Mouse (Mus musculus): ENCODE results near the gene Atp6ap2. TPM values are rescaled to one million over a fixed set of nuclear protein-coding genes. Genes with fewer than 3 reads are reported as not detected.

Atp6ap2 gene
- polyA plus RNA-seq, 1 experiment = 41.4 TPM

DNA sequence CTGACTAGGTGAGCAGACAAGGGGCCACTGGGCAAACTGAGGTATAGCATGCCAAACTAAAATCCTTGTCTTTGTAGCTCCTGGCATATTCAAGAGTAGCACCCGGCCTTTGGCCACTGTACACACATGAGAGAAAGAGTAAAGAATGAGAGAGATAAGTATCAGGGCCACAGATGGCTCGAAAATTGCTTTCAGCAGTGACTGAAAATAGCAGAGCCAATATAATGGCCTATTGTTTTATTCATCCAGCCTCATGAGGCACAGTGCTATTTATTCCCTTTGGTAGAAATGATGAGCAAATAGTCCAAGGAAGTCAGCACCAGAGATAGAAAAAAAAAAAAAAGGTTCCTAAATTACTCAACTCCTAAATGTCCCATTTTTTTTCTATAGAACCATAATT is 57.4 kb downstream of the Atp6ap2 start:
- no peak for TF ChIP-seq POLR2A (IDR thresholded peaks at IDR 0.05; ENCODE audit: low read depth, low read length)
- no peak for TF ChIP-seq CTCF (conservative IDR thresholded peaks at IDR 0.05; ENCODE audit: insufficient read depth, insufficient read length, low read depth, low read length)
- WGBS = 62% methylated on average over 2 of the region's 2 CpGs
- H3K4me1 ChIP-seq (ENCODE audit: control insufficient read depth, insufficient read depth, low read length) = no peaks in the 10 kb centered on the region
- H3K27me3 ChIP-seq (replicated peaks; ENCODE audit: control insufficient read depth, insufficient read depth, low read length) = no peaks in the 10 kb centered on the region
- no peak for DNase-seq
- H3K36me3 ChIP-seq (ENCODE audit: control insufficient read depth, insufficient read depth, low read length) = no peaks in the 10 kb centered on the region; the same call in 1 of the 2 replicates
- no peak overlapping the region for H3K27ac ChIP-seq (ENCODE audit: insufficient read depth, low read depth, low read length)
- H3K4me3 ChIP-seq (ENCODE audit: insufficient read depth, low read depth, low read length) = no peak overlapping the region

DNA sequence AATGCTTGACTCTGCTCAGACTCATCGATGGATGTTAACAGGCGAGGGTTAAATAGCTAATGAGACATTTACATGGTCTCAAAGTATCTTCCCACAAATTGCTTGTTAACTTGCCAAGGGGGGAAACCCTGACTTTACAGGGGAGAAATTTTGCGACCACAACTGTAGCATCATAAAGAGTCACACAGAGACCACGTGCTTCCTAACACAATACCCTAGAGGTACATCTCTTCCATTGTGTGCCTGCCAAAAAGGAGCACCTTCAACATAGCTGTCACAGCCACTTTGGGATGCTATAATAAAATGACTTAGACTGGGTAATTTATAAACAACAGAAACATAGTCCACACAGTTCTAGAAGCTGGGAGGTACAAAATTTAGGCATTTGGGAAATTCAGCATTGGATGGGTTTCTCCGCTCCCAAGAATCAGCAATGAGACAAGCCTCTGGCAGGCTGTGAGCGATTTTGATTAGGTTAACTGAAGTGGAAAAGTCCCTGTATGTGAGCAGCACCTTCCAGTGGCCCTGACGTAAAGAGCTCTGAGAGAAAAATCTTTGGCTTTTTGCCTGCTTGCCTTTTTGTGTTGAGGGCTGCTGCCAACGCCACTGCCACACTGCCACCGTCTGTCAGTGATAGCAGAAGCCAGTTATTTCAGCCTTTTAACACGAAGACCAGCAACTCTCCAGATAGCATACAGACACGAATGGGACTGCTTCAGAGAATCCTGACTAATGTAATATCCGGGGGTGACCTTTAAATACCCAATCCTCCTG is 58.1 kb downstream of the Atp6ap2 start:
- WGBS = 64% methylated on average over 12 of the region's 12 CpGs
- DNase-seq = peak; percentile 31
- Histone ChIP-seq H3K4me1 (ENCODE audit: control insufficient read depth, insufficient read depth, low read length) (no peaks in the 10 kb centered on the region), H3K27me3 (replicated peaks; ENCODE audit: control insufficient read depth, insufficient read depth, low read length) (no peaks in the 10 kb centered on the region), H3K36me3 (ENCODE audit: control insufficient read depth, insufficient read depth, low read length) (no peaks in the 10 kb centered on the region; the same call in 1 of the 2 replicates), H3K27ac (ENCODE audit: insufficient read depth, low read depth, low read length) (no peak overlapping the region), H3K4me3 (ENCODE audit: insufficient read depth, low read depth, low read length) (no peak overlapping the region)
- no peak for TF ChIP-seq POLR2A (IDR thresholded peaks at IDR 0.05; ENCODE audit: low read depth, low read length)
- TF ChIP-seq CTCF (conservative IDR thresholded peaks at IDR 0.05; ENCODE audit: insufficient read depth, insufficient read length, low read depth, low read length) = no peak

DNA sequence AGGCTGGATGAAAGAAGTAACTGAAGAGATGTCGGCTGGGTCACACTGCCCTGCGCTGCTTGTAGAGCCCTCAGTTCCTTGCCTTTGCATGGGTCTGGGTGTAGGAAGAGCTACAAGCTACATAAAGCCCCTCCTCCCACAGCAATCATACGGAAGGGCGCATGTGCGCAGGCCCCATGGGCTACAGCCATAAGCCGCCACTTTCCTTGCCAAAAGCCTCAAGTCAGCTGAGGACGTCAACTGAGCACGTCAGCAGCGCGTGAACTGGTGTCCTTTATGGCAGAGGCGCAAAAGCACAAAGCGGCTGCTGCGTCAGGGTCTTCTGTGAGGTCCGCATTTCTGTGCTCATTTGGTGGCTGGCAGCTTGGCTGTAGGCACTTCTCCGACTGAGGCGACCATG is 64.3 kb downstream of the Atp6ap2 start:
- WGBS = 96% methylated on average over 16 of the region's 16 CpGs
- Histone ChIP-seq H3K27ac (ENCODE audit: insufficient read depth, low read depth, low read length) (no peak overlapping the region), H3K4me1 (ENCODE audit: control insufficient read depth, insufficient read depth, low read length) (no peaks in the 10 kb centered on the region), H3K36me3 (ENCODE audit: control insufficient read depth, insufficient read depth, low read length) (no peaks in the 10 kb centered on the region; the same call in 1 of the 2 replicates), H3K4me3 (ENCODE audit: insufficient read depth, low read depth, low read length) (no peak overlapping the region), H3K27me3 (replicated peaks; ENCODE audit: control insufficient read depth, insufficient read depth, low read length) (no peaks in the 10 kb centered on the region)
- TF ChIP-seq POLR2A (IDR thresholded peaks at IDR 0.05; ENCODE audit: low read depth, low read length) = no peak
- TF ChIP-seq CTCF (conservative IDR thresholded peaks at IDR 0.05; ENCODE audit: insufficient read depth, insufficient read length, low read depth, low read length) = no peak
- DNase-seq = no peak

DNA sequence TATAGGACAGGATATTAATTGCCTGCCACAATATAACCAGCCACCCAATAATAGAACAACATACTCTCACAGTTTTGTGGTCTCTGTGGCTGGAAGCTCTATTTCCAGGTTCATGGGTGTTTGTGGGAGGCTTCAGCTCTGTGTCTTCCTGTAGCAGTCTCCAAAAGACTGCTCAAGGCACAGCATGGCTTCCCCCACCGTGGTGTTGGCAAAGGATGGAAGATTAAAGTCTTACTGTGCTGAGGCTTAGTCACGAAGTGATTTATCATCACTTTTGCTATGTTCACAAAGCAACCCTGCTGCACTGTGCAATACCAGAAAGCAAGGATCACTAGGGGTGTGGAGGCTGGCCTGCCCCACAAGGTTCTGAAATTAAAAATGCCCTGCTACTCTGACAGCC is 66.3 kb downstream of the Atp6ap2 start:
- Histone ChIP-seq H3K4me3 (ENCODE audit: insufficient read depth, low read depth, low read length) (no peak overlapping the region), H3K27me3 (replicated peaks; ENCODE audit: control insufficient read depth, insufficient read depth, low read length) (no peaks in the 10 kb centered on the region), H3K36me3 (ENCODE audit: control insufficient read depth, insufficient read depth, low read length) (peaks cover 1% of the 10 kb centered on the region), H3K27ac (ENCODE audit: insufficient read depth, low read depth, low read length) (no peak overlapping the region), H3K4me1 (ENCODE audit: control insufficient read depth, insufficient read depth, low read length) (no peaks in the 10 kb centered on the region)
- DNase-seq = no peak
- TF ChIP-seq CTCF (conservative IDR thresholded peaks at IDR 0.05; ENCODE audit: insufficient read depth, insufficient read length, low read depth, low read length) = no peak
- TF ChIP-seq POLR2A (IDR thresholded peaks at IDR 0.05; ENCODE audit: low read depth, low read length) = no peak
- 59% methylated on average over 2 of the region's 2 CpGs for WGBS

Other genes starting within 250 kb of the Atp6ap2 start
- gene 1810030O07Rik, start 85.9 kb downstream of the Atp6ap2 start, polyA plus RNA-seq (2012; rRNA removed) = 11.8 and 12.9 TPM in 2 replicates
- gene Med14, start 174.3 kb downstream of the Atp6ap2 start, polyA plus RNA-seq (2012; rRNA removed) = 17.4 and 25.0 TPM in 2 replicates